Mouse (Mus musculus): ENCODE data around the gene Cldn34d. TPM values are rescaled to one million over a fixed set of nuclear protein-coding genes. Genes with fewer than 3 reads are reported as not detected.

The Cldn34d gene
- not detected for polyA plus RNA-seq (2014; fragmentation: Illumina TruSeq; extraction: RNeasy Lipid Tissue Mini Kit (QIAGEN cat#74804); ENCODE audit: low read depth, low replicate concordance)

DNA sequence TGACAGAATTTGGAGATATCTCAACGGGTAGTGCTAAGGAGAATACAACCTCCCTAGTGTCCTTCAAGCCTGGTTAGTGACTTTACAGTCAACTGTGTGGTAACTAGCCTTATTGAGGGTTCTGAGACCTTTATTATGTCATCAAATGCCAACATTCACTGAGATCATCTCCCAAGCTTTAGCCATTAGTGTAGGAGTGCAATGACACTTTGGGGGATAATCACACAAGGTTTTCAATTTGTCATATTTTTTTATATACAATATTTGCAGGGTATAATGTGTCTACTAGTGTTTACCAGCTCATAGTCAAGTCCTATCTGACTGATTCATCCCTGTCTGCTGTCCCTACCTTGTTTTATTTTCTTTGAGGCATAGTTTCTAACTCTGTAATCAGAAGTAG, at the start of gene Cldn34d:
Cldn34d (minus strand) TSS at position 101 of the 400 bp plus-strand sequence.

Other genes starting within 250 kb of the Cldn34d start
- not detected for gene Cldn34b4, start 209.6 kb downstream of the Cldn34d start, polyA plus RNA-seq (2014; fragmentation: Illumina TruSeq; extraction: RNeasy Lipid Tissue Mini Kit (QIAGEN cat#74804); ENCODE audit: low read depth, low replicate concordance)